Mouse (Mus musculus) lung, adult 18-20 months (tissue): ENCODE measurements around the gene Hs6st1.

ENCODE experiments used
- DNase-seq, 2 experiments: peaks; one replicate each; pipeline ENCODE4 v3.0.0; 2022; ENCODE audit warnings: mixed read lengths in 2 of 2

Hs6st1 gene

GRCm38 (mm10) chr1:36065761-36066150 is 2.4 kb upstream of the Hs6st1 start:
- DNase-seq: no peak

GRCm38 (mm10) chr1:36066216-36066980 is 1.8 kb upstream of the Hs6st1 start:
- no peak for DNase-seq

GRCm38 (mm10) chr1:36067201-36067600 is 999 bp upstream of the Hs6st1 start:
- DNase-seq: no peak

GRCm38 (mm10) chr1:36067611-36068010 is 589 bp upstream of the Hs6st1 start:
- DNase-seq: no peak

- DNase-seq: peak; percentile 42
Measured at GRCm38 (mm10) chr1:36068531-36069120, 426 bp downstream of the Hs6st1 start.

- DNase-seq: peak; percentile 59 to 64
Measured at GRCm38 (mm10) chr1:36069291-36069771, 1.1 kb downstream of the Hs6st1 start.

- DNase-seq: no peak
Measured at GRCm38 (mm10) chr1:36070190-36070589, 2.0 kb downstream of the Hs6st1 start.

- DNase-seq: no peak
Measured at GRCm38 (mm10) chr1:36070740-36071139, 2.5 kb downstream of the Hs6st1 start.

GRCm38 (mm10) chr1:36071176-36071575 is 3.0 kb downstream of the Hs6st1 start:
- no peak for DNase-seq

GRCm38 (mm10) chr1:36071611-36072010 is 3.4 kb downstream of the Hs6st1 start:
- DNase-seq: no peak

- DNase-seq: no peak
Measured at GRCm38 (mm10) chr1:36072588-36073556, 4.7 kb downstream of the Hs6st1 start.

GRCm38 (mm10) chr1:36073566-36073965 is 5.4 kb downstream of the Hs6st1 start:
- no peak for DNase-seq

- DNase-seq: no peak
Measured at GRCm38 (mm10) chr1:36074197-36074596, 6.0 kb downstream of the Hs6st1 start.

GRCm38 (mm10) chr1:36074968-36075367 is 6.8 kb downstream of the Hs6st1 start:
- no peak for DNase-seq

GRCm38 (mm10) chr1:36075652-36076051 is 7.5 kb downstream of the Hs6st1 start:
- DNase-seq: no peak

GRCm38 (mm10) chr1:36077084-36077483 is 8.9 kb downstream of the Hs6st1 start:
- no peak for DNase-seq

GRCm38 (mm10) chr1:36078250-36078649 is 10.1 kb downstream of the Hs6st1 start:
- no peak for DNase-seq

- DNase-seq: peak; percentile 52 to 73
Measured at GRCm38 (mm10) chr1:36079679-36080078, 11.5 kb downstream of the Hs6st1 start.

GRCm38 (mm10) chr1:36080974-36081373 is 12.8 kb downstream of the Hs6st1 start:
- no peak for DNase-seq

- no peak for DNase-seq
Measured at GRCm38 (mm10) chr1:36082184-36082583, 14.0 kb downstream of the Hs6st1 start.

- DNase-seq: peak; percentile 51 to 75
Measured at GRCm38 (mm10) chr1:36083554-36083953, 15.4 kb downstream of the Hs6st1 start.

- DNase-seq: no peak
Measured at GRCm38 (mm10) chr1:36085069-36085468, 16.9 kb downstream of the Hs6st1 start.

- DNase-seq: no peak
Measured at GRCm38 (mm10) chr1:36088367-36088766, 20.2 kb downstream of the Hs6st1 start.
